Mouse (Mus musculus): ENCODE data around the gene Zfp366. TPM values are rescaled to one million over a fixed set of nuclear protein-coding genes. Genes with fewer than 3 reads are reported as not detected.
"Not testable (repeated sequence)": the region's sequence is repeated elsewhere in the genome, so short reads cannot be mapped to it uniquely, and the experiment has no call there.

Gene Zfp366
- polyA plus RNA-seq, 1 experiment, result 9.0 TPM

DNA sequence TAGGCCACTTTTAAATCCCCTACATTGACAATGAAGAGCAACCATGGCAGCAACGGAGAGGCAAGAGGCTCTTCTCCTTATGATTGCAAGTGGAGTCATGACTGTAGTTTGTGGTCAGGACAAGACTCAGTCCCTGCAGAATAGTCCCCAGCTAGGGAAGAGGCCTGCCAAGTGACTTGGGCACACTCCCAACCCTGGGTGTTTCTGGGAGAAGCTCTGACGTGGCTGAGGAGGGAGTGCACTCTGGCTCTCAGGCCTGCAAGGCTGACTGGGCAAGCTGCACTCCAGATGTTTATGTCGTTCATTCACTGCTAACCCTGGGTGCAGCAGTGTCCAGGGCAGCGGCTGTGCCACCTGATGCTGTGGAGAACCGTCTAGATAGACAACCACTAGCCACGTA is 15.2 kb upstream of the Zfp366 start:
- no peaks in the 10 kb centered on the region for H3K27me3 ChIP-seq (ENCODE audit: control insufficient read depth, insufficient read depth, low read length)
- no peak overlapping the region for H3K27ac ChIP-seq (ENCODE audit: insufficient read depth, low read length)
- TF ChIP-seq POLR2A (IDR thresholded peaks at IDR 0.05; ENCODE audit: low read depth, low read length), result no peak

DNA sequence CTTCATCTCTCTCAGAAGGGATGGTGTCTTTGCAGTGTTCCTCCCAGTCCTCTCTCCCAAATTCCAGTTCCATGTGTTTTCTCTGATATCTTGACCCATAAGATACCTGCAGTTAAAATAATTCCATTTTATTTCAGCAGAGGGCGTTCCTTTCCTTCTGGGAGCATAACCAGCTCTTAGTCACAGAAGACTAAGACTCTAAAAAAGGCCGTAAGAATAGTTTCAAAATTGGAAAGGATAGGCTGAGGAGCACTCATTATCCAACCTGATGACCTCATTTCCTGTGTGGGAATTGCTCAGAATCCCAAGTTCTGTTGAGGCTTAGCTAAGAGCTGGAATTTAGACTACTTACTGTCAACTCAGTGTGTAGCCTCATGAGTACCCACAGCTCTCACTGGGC is 14.3 kb upstream of the Zfp366 start:
- TF ChIP-seq CTCF (IDR thresholded peaks at IDR 0.05; ENCODE audit: extremely low read depth, insufficient read depth, insufficient read length, insufficient replicate concordance) (no peak), POLR2A (IDR thresholded peaks at IDR 0.05; ENCODE audit: low read depth, low read length) (no peak)
- DNase-seq (ENCODE audit: low read depth in 1 of 2, low spot score in 2 of 2), result no peak
- Histone ChIP-seq H3K4me3 (ENCODE audit: extremely low read depth, insufficient read depth, insufficient read length) (no peak overlapping the region), H3K36me3 (ENCODE audit: control insufficient read depth, insufficient read depth, low read length) (no peaks in the 10 kb centered on the region), H3K27ac (ENCODE audit: insufficient read depth, low read length) (no peak overlapping the region), H3K27me3 (ENCODE audit: control insufficient read depth, insufficient read depth, low read length) (no peaks in the 10 kb centered on the region), H3K4me1 (ENCODE audit: control insufficient read depth, insufficient read depth, insufficient read length) (0 out of 2 replicates have a peak, but pooled peaks cover 3% of the 10 kb centered on the region)
- 33% methylated on average over 2 of the region's 2 CpGs for WGBS

More for the DNA sequence above, 15.2 kb upstream of the Zfp366 start:
- Histone ChIP-seq H3K36me3 (ENCODE audit: control insufficient read depth, insufficient read depth, low read length) (no peaks in the 10 kb centered on the region), H3K4me3 (ENCODE audit: extremely low read depth, insufficient read depth, insufficient read length) (no peak overlapping the region), H3K4me1 (ENCODE audit: control insufficient read depth, insufficient read depth, insufficient read length) (no peaks in the 10 kb centered on the region)
- DNase-seq (ENCODE audit: low read depth in 1 of 2, low spot score in 2 of 2), result no peak
- 84% methylated on average over 6 of the region's 6 CpGs for WGBS

DNA sequence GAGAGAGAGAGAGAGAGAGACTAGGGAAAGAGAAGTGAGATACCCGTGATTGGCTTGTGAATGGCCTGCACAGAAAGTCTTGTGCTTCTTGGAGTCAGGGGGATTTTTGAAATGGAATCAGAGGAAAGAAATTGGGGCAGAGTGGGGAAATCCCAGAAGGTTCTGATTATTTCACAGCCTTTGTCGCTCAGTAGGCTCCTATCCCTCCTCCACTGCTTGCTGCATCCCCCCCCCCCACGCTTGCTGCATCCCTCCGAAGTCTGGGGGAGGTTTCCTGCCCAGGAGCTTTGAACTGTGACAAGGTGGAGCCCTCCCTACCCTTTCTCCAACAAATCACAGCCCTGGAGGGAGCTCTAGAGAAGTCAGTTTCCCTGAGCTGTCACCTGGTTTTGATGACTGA is 10.8 kb upstream of the Zfp366 start:
- H3K4me1 ChIP-seq (ENCODE audit: control insufficient read depth, insufficient read depth, insufficient read length), result 0 out of 2 replicates have a peak, but pooled peaks cover 3% of the 10 kb centered on the region
- TF ChIP-seq POLR2A (IDR thresholded peaks at IDR 0.05; ENCODE audit: low read depth, low read length) (no peak), CTCF (IDR thresholded peaks at IDR 0.05; ENCODE audit: extremely low read depth, insufficient read depth, insufficient read length, insufficient replicate concordance) (no peak)
- no peak for DNase-seq (ENCODE audit: low read depth in 1 of 2, low spot score in 2 of 2)
- H3K36me3 ChIP-seq (ENCODE audit: control insufficient read depth, insufficient read depth, low read length), result no peaks in the 10 kb centered on the region
- no peak overlapping the region for H3K27ac ChIP-seq (ENCODE audit: insufficient read depth, low read length)
- H3K4me3 ChIP-seq (ENCODE audit: extremely low read depth, insufficient read depth, insufficient read length), result no peak overlapping the region
- WGBS, result 38% methylated on average over 4 of the region's 4 CpGs
- H3K27me3 ChIP-seq (ENCODE audit: control insufficient read depth, insufficient read depth, low read length), result no peaks in the 10 kb centered on the region

DNA sequence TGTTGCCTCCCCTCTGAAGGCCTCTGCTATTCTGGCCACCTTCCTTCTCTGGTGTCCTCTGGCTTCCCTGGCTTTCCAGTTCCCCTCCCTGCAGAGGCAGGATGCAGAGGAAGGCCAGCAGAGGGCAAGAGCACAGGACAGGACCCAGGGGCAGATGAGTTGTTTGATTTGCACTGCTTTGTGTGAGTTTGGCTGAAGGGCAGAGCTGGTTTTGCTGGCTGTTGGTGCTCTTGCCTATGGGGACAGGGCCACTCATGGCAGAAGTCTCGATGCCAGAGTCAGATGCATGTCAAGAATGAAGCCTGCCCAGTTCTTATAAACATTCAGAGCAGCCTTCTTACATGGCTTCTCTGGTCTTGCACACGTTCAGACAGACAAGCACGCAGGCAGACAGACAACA is 1.8 kb upstream of the Zfp366 start:
- H3K4me1 ChIP-seq (ENCODE audit: control insufficient read depth, insufficient read depth, insufficient read length); H3K27me3 ChIP-seq (ENCODE audit: control insufficient read depth, insufficient read depth, low read length); H3K4me3 ChIP-seq (ENCODE audit: extremely low read depth, insufficient read depth, insufficient read length); H3K36me3 ChIP-seq (ENCODE audit: control insufficient read depth, insufficient read depth, low read length); H3K27ac ChIP-seq (ENCODE audit: insufficient read depth, low read length); DNase-seq (ENCODE audit: low read depth in 1 of 2, low spot score in 2 of 2): not testable (repeated sequence)
- WGBS, result 69% methylated on average over 3 of the region's 3 CpGs

DNA sequence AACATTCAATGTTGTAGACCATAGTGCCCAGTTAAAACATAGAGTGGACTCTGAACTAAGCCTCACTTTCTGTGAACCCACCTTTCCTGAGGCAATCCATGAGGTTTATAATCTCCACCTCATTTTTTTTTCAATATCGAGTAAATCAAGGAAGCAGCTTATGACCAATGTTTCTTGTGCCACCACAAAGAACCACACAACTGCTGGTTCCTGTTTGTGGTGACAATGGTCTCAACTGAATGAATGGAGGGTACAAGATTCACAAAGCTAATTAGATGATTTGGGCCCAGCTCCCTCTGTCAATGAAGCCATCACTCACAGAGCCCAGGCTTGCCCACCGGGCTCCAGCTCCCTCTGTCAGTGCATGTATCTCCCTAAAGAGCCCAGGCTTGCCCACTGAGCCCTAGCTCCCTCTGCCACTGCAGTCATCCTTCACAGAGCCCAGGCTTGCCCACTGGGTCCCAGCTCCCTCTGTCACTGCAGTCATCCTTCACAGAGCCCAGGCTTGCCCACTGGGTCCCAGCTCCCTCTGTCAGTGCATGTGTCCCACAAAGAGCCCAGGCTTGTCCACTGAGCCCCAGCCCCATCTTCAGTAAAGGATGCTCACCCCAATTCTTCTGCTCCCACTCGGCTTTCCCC is 1.2 kb upstream of the Zfp366 start:
- H3K4me3 ChIP-seq (ENCODE audit: extremely low read depth, insufficient read depth, insufficient read length), result no peak overlapping the region
- 48% methylated on average over 3 of the region's 3 CpGs for WGBS
- H3K27ac ChIP-seq (ENCODE audit: insufficient read depth, low read length), result no peak overlapping the region
- no peaks in the 10 kb centered on the region for H3K4me1 ChIP-seq (ENCODE audit: control insufficient read depth, insufficient read depth, insufficient read length)
- TF ChIP-seq CTCF (IDR thresholded peaks at IDR 0.05; ENCODE audit: extremely low read depth, insufficient read depth, insufficient read length, insufficient replicate concordance) (no peak), POLR2A (IDR thresholded peaks at IDR 0.05; ENCODE audit: low read depth, low read length) (no peak)
- no peak for DNase-seq (ENCODE audit: low read depth in 1 of 2, low spot score in 2 of 2)
- no peaks in the 10 kb centered on the region for H3K27me3 ChIP-seq (ENCODE audit: control insufficient read depth, insufficient read depth, low read length)
- no peaks in the 10 kb centered on the region for H3K36me3 ChIP-seq (ENCODE audit: control insufficient read depth, insufficient read depth, low read length)

DNA sequence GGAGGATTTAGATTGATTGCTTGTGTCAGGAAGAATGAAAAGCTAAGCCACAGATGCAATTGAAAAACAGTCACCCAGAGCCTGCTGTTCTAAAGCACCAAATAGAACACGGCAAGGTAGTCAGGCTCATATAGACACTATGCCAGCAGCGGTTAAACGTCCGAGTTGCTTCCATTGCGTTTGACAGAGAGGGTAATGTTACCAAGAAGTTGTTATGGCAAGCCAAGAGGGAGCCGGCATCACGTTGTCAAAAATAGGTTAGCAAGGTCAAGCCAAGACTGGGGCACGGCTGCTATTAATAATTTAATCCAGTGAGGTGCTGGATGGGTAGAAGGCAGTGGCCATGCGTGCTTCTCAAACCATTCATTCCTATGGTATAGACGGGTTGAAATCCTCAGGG is 950 bp downstream of the Zfp366 start:
- WGBS, result 90% methylated on average over 10 of the region's 10 CpGs
- DNase-seq (ENCODE audit: low read depth in 1 of 2, low spot score in 2 of 2), result no peak
- Histone ChIP-seq H3K27ac (ENCODE audit: insufficient read depth, low read length) (peak overlapping the region; percentile 75; the same call in 1 of the 2 replicates), H3K36me3 (ENCODE audit: control insufficient read depth, insufficient read depth, low read length) (no peaks in the 10 kb centered on the region), H3K4me1 (ENCODE audit: control insufficient read depth, insufficient read depth, insufficient read length) (no peaks in the 10 kb centered on the region), H3K4me3 (ENCODE audit: extremely low read depth, insufficient read depth, insufficient read length) (peak overlapping the region; percentile 41), H3K27me3 (ENCODE audit: control insufficient read depth, insufficient read depth, low read length) (no peaks in the 10 kb centered on the region)
- TF ChIP-seq POLR2A (IDR thresholded peaks at IDR 0.05; ENCODE audit: low read depth, low read length) (no peak), CTCF (IDR thresholded peaks at IDR 0.05; ENCODE audit: extremely low read depth, insufficient read depth, insufficient read length, insufficient replicate concordance) (no peak)

DNA sequence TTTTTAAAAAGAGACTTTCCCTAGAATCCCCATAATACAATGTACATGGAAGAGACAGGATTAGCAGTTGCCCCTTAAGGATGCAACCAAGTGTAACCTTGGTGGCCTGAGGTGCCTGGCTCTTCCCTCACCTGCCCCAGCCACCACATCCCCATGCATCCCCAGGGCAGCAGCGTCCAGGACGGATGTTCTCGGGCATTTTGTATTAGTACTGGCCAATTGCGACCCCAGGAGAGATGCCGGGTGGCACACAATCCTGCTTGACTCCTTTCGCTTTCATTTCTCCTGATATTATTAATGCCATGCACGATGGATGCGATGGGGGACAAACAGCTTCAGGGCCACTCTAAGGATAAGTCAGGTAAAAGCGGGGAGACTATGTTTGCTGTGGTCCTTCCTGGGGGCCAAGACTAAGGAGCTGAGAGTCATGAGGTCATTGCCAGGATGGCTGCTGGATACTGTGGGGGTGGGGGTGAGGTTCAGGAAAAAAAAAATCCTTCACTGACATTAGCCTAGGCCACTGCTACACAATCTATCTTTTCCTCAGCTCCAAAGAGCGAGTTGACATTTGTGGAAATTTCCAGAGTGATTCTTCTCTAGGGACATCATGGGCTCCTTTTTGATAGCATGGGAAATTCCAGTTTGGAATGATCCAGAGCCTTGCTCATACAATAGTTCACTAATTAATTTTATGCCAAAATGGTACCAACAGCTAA is 1.7 kb downstream of the Zfp366 start:
- Histone ChIP-seq H3K4me1 (ENCODE audit: control insufficient read depth, insufficient read depth, insufficient read length) (peaks cover 4% of the 10 kb centered on the region; the same call in 1 of the 2 replicates), H3K27me3 (ENCODE audit: control insufficient read depth, insufficient read depth, low read length) (no peaks in the 10 kb centered on the region), H3K4me3 (ENCODE audit: extremely low read depth, insufficient read depth, insufficient read length) (peak overlapping the region; percentile 40), H3K27ac (ENCODE audit: insufficient read depth, low read length) (peak overlapping the region; percentile 17; the same call in 1 of the 2 replicates), H3K36me3 (ENCODE audit: control insufficient read depth, insufficient read depth, low read length) (no peaks in the 10 kb centered on the region)
- DNase-seq (ENCODE audit: low read depth in 1 of 2, low spot score in 2 of 2), result no peak
- TF ChIP-seq CTCF (IDR thresholded peaks at IDR 0.05; ENCODE audit: extremely low read depth, insufficient read depth, insufficient read length, insufficient replicate concordance) (no peak), POLR2A (IDR thresholded peaks at IDR 0.05; ENCODE audit: low read depth, low read length) (no peak)
- WGBS, result 80% methylated on average over 10 of the region's 10 CpGs

All from spleen, adult 2 months (tissue).